Mouse (Mus musculus) T-helper 1 cell (primary cell): Measurements from ENCODE around the gene Fam198a.

Source experiments
- in situ Hi-C: fragments of 300-600 bp; cut with MboI, MseI; formaldehyde crosslinking; loops from one replicate; pipeline ENCODE4 v1.15.1; 2025; ENCODE audit warnings: high pct_unique_total_duplicates

Gene Fam198a

GRCm38 (mm10) chr9:121950418-121951113 is at the start of gene Fam198a:
Gene Fam198a (plus strand): TSS chr9:121950988.
- in situ Hi-C loops: no loop called here

- in situ Hi-C loops: no loop called here
Measured at GRCm38 (mm10) chr9:121901710-121902700, 48.8 kb upstream of the Fam198a start.

GRCm38 (mm10) chr9:121903476-121904305 is 47.1 kb upstream of the Fam198a start:
- in situ Hi-C loops: no loop called here

DNA sequence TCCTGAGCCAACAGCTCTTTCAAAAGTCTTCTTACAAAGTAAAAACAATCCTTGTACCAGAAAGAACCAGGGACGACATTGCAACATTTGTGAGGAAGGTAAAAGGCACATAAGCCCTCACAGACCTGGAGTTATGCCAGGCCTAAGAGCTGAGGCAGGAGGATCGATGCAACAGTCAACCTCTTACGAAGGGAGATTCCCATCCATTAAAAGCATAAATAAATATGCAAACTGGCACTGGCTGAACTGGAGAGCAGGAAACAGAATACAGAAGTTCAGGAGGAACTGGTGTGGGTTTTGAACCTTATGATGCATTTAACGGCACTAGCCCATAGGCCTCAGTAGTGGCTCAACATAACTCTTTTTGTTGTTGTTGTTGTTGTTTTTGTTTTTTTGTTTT is 46.5 kb upstream of the Fam198a start:
- in situ Hi-C loops: no loop called here

DNA sequence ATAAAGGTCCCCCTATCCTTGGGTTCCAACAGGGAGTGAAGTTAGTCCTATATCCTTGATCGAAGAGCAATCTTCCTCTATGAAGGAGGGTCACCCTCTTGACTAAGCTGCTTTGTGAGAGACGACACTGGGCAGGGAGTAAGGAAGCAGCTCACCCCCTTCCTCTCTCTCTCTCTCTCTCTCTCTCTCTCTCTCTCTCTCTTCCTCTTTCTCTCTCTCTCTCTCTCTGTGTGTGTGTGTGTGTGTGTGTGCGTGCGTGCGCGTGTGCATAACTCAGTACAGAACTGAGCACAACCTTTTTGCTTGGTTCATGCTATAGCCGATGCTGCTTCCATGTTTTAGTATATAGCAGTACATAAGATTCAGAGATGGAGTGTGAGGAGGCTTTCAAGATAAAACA is 45.8 kb upstream of the Fam198a start:
- in situ Hi-C loops: no loop called here

DNA sequence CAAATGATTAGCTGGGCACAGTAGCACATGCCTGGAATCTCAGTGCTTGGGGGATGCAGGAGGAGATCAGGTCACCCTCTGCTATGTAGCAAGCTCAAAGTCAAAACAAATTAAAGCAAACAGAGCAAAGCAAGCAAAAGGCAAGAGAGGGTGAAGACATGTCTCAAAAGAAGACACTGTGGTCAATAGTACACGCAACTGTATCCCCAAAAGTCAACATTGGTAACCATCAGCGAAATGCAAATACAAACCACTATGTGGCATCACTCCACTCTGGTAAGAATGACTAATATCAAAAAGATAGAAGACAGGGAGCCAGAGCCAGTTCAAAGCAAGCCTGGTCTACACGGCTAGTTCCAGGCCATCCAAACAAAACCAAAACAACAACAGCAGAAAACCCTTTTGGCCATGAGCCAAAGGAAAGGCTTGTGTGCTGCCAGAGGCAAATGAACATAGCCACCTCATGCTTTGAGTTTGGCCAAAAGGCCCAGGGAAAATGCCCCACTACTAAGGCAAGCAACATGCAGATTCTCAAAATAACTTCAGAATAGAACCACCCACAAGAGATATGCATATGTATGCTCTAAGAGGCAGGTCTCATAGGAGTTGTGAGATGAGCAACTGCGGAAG is 45.1 kb upstream of the Fam198a start:
- in situ Hi-C loops: no loop called here

- in situ Hi-C loops: no loop called here
Measured at GRCm38 (mm10) chr9:121906456-121906855, 44.3 kb upstream of the Fam198a start.

DNA sequence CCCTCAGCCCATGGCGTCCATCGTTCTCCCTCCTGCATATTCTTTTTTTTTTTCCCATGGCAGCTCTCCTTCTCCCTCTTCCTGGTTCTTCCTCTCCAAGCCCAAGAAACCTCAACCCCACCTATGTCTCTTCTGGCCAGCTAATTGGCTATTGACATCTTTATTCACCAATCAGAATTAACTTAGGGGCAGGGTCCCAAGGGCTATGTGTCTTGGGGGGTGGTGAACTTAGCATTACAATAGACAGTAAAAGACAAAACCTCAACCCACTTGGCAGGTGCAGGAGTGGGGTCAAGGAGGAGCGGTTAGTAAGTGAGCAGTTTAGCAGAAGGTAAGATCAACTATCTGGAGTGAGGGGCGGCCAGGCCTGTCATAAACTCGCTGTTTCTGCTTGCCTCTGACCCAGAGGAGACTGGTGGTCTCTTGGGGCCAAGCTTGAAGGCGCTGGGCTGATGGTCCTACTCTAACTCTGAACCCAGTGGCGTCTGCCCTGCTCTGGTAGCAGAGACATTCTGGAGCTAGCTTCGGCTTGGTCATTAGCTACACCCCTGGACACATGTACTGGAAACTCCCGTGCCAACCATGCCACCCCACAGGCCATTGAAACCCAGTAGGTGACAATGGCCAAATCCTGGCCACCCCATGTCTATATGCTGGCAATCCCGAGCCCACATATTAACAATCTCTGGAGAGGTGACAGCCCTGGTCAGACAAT is 43.3 kb upstream of the Fam198a start:
- in situ Hi-C loops: no loop called here

DNA sequence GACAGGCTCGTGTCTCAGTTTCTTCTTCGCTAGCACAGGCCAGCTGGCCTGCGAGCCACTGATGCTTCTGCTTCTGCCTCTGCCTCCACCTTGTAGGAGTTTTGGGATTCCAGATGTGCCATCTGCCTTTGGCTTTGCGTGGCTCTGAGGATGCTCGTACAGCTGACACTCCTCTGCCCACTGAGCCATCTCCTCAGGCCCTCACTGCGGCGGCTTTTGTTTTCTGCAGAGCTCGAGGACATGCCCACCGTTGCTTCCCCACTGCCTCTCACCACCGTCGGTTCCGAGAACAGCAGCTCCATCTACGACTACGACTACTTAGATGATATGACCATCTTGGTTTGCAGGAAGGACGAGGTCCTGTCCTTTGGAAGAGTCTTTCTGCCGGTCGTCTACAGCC is 42.5 kb upstream of the Fam198a start:
- in situ Hi-C loops: no loop called here

DNA sequence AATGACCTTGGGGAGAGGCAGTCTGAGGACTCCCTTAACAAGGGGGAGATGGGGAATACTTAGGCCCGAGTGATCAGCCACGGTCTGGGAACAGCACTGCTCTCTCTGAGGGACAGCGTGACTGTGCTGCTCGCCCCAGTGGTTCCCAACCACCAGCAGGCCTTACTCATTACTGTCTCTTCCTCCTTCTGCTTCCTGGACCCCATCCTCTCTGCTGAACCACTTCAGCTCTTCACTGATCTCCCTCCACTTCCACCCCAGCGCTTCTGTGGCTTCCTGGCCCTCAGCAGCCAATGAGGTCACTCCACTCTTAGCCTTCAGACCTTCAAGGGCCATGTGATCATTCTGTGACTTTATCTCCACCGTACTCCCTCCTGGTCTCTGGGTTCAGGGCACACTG is 41.2 kb upstream of the Fam198a start:
- in situ Hi-C loops: no loop called here

DNA sequence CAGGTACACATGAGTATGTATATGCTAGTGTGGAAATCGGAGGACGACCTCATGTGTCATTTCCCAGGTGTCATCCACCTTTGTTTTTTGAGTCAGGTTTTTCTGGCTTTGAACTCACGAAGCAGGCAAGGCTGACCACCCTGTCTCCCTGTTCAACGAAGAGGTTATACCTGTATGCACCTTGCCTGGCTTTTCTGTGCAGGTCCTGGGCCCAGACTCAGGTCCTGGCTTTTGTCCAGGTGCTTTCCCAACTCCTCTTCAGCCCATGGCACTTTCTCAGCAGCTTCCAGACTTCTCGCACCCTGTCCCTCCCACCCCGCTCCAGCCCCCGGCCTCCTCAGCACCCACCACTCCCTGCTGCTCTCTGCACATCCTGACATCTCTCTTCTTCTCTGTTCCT is 39.6 kb upstream of the Fam198a start:
- in situ Hi-C loops: no loop called here

- in situ Hi-C loops: no loop called here
Measured at GRCm38 (mm10) chr9:121912786-121913185, 38.0 kb upstream of the Fam198a start.

DNA sequence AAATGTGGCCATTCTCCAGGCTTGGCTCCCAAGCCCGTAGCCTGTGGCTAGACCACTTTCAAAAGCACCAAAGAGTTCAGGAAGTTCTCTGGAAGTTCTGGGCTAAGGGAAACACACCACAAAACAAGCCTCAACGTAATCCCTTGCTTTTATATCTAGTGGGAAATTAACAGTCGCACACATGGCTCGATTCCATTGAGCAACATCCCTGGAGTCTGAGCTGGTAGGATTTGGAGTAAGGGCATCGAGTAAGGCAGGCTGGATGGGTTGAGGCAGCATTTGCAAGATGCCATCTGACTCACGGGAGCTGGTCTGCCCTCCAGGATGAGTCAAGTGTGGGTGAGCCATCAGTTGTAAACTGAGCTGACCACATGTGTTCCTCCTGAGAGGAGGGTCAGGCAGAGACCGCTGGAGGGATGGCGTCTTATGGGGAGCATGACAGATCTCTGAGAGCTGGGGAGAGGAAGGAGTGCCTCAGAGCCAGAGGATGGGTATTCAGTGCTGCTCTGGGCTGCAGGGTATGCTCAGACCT is 36.5 kb upstream of the Fam198a start:
- in situ Hi-C loops: no loop called here

DNA sequence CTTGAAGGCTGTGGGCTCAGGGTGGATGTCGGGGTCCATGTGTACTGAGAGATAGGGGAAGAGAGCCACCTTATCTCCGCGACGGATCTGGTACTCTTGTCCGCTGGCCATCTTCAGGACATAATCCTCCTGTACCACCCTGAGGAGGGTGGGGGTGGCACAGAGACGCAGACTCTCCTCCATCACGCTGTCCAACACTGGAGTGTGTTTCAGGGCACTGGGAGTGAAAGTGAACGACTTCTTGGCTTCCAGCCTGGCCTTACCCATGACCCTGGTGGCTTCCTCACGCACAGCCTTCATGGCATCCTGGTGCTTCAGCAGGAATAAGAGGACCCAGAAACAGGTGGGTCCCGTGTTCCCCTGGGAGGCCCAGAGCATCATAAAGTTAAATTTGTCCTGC is 35.7 kb upstream of the Fam198a start:
- in situ Hi-C loops: no loop called here

DNA sequence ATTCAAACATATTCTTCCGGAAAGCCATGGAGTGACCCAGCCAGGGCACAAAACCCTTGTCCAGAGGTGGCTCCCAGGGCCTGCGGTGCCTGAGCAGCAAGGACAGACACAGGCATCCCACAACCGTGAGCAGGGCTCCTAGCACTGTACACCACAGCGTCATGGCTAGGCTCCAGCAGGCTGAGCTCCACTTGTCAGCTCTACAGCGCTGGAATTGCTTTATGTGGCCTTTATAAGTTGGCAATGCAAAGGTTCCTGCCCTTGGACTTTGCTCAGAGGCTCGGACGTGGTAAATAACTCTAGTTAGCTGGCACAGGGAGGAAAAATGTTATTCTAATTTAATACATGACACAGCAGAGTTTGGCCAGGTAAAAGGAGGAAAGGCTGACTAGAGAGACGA is 34.7 kb upstream of the Fam198a start, which contains the start of gene Cyp8b1:
Gene Cyp8b1, minus strand, starts transcription at position 204 of the 400 bp plus-strand sequence.
- in situ Hi-C loops: no loop called here

DNA sequence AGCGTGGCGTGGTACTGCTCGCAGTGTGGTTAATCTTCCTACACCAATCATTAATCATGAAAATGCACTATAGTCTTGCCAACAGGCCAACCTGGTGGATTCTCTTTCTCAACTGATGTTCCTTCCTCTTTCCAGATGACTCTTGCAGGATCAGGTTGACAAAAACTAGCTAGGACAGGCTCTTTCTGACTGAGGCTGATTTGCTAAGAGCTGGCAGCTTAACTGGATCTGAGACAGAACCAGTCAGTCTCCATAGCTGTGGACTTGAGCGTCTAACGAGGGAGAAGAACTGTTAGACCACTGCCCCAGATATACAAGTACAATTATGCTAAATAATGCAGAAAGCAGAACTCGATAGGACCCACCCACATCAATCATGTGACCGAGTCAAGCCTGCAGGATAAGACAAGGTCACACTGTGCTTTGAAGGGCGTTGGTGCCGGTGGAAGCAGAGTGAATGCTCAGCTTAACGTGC is 31.7 kb upstream of the Fam198a start:
- in situ Hi-C loops: no loop called here

GRCm38 (mm10) chr9:121923443-121923842 is 27.3 kb upstream of the Fam198a start:
- in situ Hi-C loops: no loop called here

DNA sequence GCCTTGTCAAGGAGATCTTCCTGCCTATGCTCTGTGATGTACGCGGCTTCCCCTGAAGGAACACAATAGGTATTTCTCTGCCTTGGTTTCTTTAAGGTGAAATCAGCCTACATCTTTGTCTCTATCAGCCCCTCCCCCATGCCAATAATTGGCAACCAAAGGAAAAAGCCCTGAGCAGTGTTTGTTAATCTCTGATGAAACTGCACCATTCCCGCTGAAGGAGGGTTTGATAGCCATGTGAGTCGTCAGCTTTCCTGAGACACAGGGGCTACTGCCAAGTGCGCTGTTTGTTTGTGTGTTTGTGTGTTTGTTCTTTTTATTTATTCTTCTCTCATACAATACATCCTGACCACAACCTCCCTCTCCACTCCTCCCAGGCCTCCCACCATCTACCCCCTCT is 26.9 kb upstream of the Fam198a start:
- in situ Hi-C loops: no loop called here

DNA sequence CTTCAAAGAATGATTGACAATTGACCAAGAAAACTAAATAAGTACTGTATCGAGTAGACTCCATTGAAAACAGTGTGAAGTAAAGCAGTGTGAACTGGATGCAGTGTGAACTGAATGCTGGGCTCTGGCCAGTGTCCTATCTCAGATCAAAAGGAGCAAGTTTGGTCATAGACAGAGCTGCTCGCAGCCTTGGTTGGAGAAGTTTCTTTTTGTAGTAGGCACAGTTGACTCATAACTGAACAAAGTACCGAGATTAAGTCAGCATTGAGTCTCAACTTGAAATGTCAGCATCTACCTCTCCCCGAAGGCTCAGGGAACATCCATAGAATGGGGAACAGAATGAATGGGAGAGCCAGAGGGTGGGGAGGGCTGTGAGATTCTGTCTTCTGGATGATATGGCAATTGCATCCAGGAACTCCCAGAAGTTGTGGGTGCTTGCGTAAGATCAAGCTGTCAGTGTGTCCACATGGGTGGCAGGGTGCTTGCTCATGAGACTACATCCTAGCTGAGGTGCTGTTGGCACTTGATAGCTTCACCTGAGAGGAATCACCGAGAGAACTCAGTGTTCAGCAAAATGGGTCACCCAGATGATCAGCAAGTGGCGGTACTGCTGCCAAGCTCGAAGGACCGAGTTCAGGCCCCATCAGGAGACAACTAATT is 25.8 kb upstream of the Fam198a start:
- in situ Hi-C loops: no loop called here

DNA sequence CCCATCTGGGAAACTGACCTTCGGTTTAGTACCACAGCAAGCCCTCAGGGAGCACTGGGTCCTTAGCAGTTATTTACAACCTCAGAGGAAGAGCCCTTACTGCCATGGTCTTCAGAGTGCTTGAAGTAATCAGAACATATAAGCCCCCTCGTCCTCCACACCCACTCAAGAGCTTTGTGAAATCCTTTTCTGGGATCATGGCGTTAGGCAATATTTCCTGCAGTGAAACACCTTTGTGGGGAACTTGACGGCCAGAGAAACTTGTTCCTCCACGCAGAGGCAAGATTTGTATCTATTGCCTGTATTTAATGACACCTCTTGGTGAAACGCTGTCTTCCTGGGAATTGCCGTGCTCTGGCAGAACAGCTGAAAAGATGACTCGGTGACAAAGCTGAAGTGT is 24.8 kb upstream of the Fam198a start:
- in situ Hi-C loops: no loop called here
